Mouse (Mus musculus): ENCODE results near the gene Nfam1. TPM values are rescaled to one million over a fixed set of nuclear protein-coding genes. Genes with fewer than 3 reads are reported as not detected.

Gene Nfam1
- polyA plus RNA-seq, 1 experiment from 2014 or later: 2.4 TPM

DNA sequence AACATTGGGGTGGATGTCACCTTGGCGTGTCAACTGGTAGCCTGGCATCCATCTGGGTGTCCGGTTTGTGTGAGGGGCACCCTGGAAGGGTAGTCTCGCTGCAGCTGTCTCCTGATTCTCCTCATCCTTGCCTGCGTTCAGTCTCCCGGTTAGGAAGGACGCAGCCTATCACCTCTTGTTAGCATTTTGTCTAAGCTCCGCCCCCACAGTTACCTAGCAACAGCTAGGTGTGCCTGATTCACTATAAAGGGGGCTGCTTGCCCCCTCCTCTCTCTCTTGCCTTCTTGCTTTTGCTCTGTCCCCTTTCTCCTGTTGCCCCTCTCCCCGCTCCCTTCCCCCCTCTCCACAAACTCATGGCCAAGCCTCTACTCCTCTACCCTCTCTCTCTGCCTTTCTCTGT is 10.2 kb downstream of the Nfam1 start:
- no peak for ATAC-seq (replicated peaks; ENCODE audit: insufficient number of reproducible peaks, low FRiP score, low TSS enrichment, low read depth)
- WGBS: 30% methylated on average over 8 of the region's 8 CpGs
- Histone ChIP-seq H3K9ac (replicated peaks; ENCODE audit: low read length) (no peak overlapping the region), H3K27me3 (ENCODE audit: control insufficient read depth, insufficient read depth, low read length) (no peaks in the 10 kb centered on the region), H3K4me3 (ENCODE audit: low read depth, low read length) (no peak overlapping the region), H3K36me3 (replicated peaks; ENCODE audit: control insufficient read depth, insufficient read depth, low read depth, low read length) (no peaks in the 10 kb centered on the region), H3K4me2 (ENCODE audit: low read depth, low read length) (no peak overlapping the region), H3K4me1 (ENCODE audit: control insufficient read depth, insufficient read depth, low read length) (peaks cover 3% of the 10 kb centered on the region), H3K27ac (replicated peaks; ENCODE audit: low read depth, low read length) (no peak overlapping the region), H3K9me3 (replicated peaks; ENCODE audit: control insufficient read depth, low read length) (no peaks in the 10 kb centered on the region)
- no peak for DNase-seq (ENCODE audit: low spot score)

GRCm38 (mm10) chr15:83010990-83011664 is 22.0 kb downstream of the Nfam1 start:
- no peaks in the 10 kb centered on the region for H3K27me3 ChIP-seq (ENCODE audit: control insufficient read depth, insufficient read depth, low read length)
- 15% methylated on average over 15 of the region's 15 CpGs for WGBS
- ATAC-seq (replicated peaks; ENCODE audit: insufficient number of reproducible peaks, low FRiP score, low TSS enrichment, low read depth) (peak; percentile 67), DNase-seq (ENCODE audit: low spot score) (peak; percentile 71)
- no peak overlapping the region for H3K4me2 ChIP-seq (ENCODE audit: low read depth, low read length)
- H3K4me3 ChIP-seq (ENCODE audit: low read depth, low read length): no peak overlapping the region
- no peaks in the 10 kb centered on the region for H3K9me3 ChIP-seq (replicated peaks; ENCODE audit: control insufficient read depth, low read length)
- peak overlapping the region; percentile 18; the same call in 1 of the 2 replicates for H3K9ac ChIP-seq (replicated peaks; ENCODE audit: low read length)
- no peak overlapping the region for H3K27ac ChIP-seq (replicated peaks; ENCODE audit: low read depth, low read length)
- H3K4me1 ChIP-seq (ENCODE audit: control insufficient read depth, insufficient read depth, low read length): peaks cover 7% of the 10 kb centered on the region
- H3K36me3 ChIP-seq (replicated peaks; ENCODE audit: control insufficient read depth, insufficient read depth, low read depth, low read length): no peaks in the 10 kb centered on the region

- H3K9ac ChIP-seq (replicated peaks; ENCODE audit: low read length): no peak overlapping the region
- no peak overlapping the region for H3K4me3 ChIP-seq (ENCODE audit: low read depth, low read length)
- DNase-seq (ENCODE audit: low spot score) (no peak), ATAC-seq (replicated peaks; ENCODE audit: insufficient number of reproducible peaks, low FRiP score, low TSS enrichment, low read depth) (no peak)
- no peaks in the 10 kb centered on the region for H3K9me3 ChIP-seq (replicated peaks; ENCODE audit: control insufficient read depth, low read length)
- no peak overlapping the region for H3K27ac ChIP-seq (replicated peaks; ENCODE audit: low read depth, low read length)
- H3K36me3 ChIP-seq (replicated peaks; ENCODE audit: control insufficient read depth, insufficient read depth, low read depth, low read length): no peaks in the 10 kb centered on the region
- H3K4me2 ChIP-seq (ENCODE audit: low read depth, low read length): no peak overlapping the region
- 10% methylated on average over 8 of the region's 8 CpGs for WGBS
- H3K4me1 ChIP-seq (ENCODE audit: control insufficient read depth, insufficient read depth, low read length): peaks cover 7% of the 10 kb centered on the region
- no peaks in the 10 kb centered on the region for H3K27me3 ChIP-seq (ENCODE audit: control insufficient read depth, insufficient read depth, low read length)
Measured at GRCm38 (mm10) chr15:83010423-83010822, 22.7 kb downstream of the Nfam1 start.

DNA sequence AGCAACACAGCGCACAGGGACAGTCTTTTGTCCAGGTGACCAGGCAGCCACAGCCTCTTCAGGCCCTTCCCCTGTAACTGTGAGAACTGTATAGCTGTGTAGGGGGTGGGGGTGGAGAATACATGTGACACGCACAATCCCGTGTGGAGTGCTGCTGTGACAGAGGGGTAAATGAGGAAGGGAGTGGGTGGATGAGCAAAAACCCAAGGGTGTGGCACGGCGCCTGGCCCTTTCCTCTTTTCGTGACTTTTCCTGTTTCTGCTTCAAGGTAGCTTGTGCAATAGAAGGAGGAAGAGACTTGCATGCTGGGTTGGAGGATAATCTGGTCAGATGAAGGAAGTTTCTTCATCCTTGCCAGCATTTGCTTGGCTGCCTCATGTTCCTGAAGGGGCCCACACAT is 23.6 kb downstream of the Nfam1 start:
- no peaks in the 10 kb centered on the region for H3K27me3 ChIP-seq (ENCODE audit: control insufficient read depth, insufficient read depth, low read length)
- ATAC-seq (replicated peaks; ENCODE audit: insufficient number of reproducible peaks, low FRiP score, low TSS enrichment, low read depth) (no peak), DNase-seq (ENCODE audit: low spot score) (no peak)
- no peaks in the 10 kb centered on the region for H3K9me3 ChIP-seq (replicated peaks; ENCODE audit: control insufficient read depth, low read length)
- H3K4me2 ChIP-seq (ENCODE audit: low read depth, low read length): no peak overlapping the region
- no peak overlapping the region for H3K9ac ChIP-seq (replicated peaks; ENCODE audit: low read length)
- H3K4me3 ChIP-seq (ENCODE audit: low read depth, low read length): no peak overlapping the region
- H3K27ac ChIP-seq (replicated peaks; ENCODE audit: low read depth, low read length): no peak overlapping the region
- no peaks in the 10 kb centered on the region for H3K36me3 ChIP-seq (replicated peaks; ENCODE audit: control insufficient read depth, insufficient read depth, low read depth, low read length)
- H3K4me1 ChIP-seq (ENCODE audit: control insufficient read depth, insufficient read depth, low read length): peaks cover 7% of the 10 kb centered on the region
- whole genome bisulfite sequencing: 92% methylated on average over 6 of the region's 6 CpGs

DNA sequence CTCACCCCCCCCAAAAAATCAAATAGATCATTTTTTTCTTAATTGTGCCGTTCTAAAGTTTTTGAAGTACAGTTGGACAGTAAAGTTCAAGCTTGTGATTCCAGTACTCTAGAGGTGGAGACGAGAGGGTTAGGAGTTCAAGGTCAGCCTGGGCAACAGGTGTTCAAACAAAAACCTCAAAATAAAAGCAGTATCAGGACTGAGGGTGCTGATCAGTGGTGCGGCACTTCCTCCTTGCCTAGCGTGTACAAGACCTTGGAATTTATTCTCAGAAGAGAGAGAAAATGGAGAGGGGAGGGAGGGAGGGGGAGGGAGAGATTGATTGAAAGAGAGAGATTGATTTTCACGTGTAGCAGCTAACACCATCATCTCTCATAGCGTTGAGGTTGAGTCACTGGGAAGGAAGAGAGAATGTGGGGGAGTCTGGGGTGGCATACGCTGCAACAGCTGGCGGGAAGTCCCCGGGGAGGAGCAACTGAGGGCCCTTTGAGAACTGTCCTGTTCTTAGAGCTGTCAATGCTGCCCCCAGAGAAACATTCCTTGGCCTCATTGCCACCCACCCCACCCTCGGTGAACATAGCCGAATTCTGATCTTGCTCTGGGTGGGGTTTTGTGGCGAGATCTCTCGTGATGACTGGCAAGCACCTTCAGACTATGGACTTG is 24.2 kb downstream of the Nfam1 start:
- DNase-seq (ENCODE audit: low spot score): no peak
- Histone ChIP-seq H3K4me3 (ENCODE audit: low read depth, low read length) (no peak overlapping the region), H3K9ac (replicated peaks; ENCODE audit: low read length) (no peak overlapping the region), H3K36me3 (replicated peaks; ENCODE audit: control insufficient read depth, insufficient read depth, low read depth, low read length) (no peaks in the 10 kb centered on the region), H3K9me3 (replicated peaks; ENCODE audit: control insufficient read depth, low read length) (no peaks in the 10 kb centered on the region), H3K27ac (replicated peaks; ENCODE audit: low read depth, low read length) (no peak overlapping the region), H3K4me1 (ENCODE audit: control insufficient read depth, insufficient read depth, low read length) (peaks cover 7% of the 10 kb centered on the region), H3K27me3 (ENCODE audit: control insufficient read depth, insufficient read depth, low read length) (no peaks in the 10 kb centered on the region), H3K4me2 (ENCODE audit: low read depth, low read length) (no peak overlapping the region)
- no peak for ATAC-seq (replicated peaks; ENCODE audit: insufficient number of reproducible peaks, low FRiP score, low TSS enrichment, low read depth)
- 74% methylated on average over 13 of the region's 13 CpGs for WGBS

GRCm38 (mm10) chr15:83007346-83007920 is 25.7 kb downstream of the Nfam1 start:
- H3K9me3 ChIP-seq (replicated peaks; ENCODE audit: control insufficient read depth, low read length): no peaks in the 10 kb centered on the region
- no peak overlapping the region for H3K27ac ChIP-seq (replicated peaks; ENCODE audit: low read depth, low read length)
- H3K27me3 ChIP-seq (ENCODE audit: control insufficient read depth, insufficient read depth, low read length): no peaks in the 10 kb centered on the region
- no peaks in the 10 kb centered on the region for H3K36me3 ChIP-seq (replicated peaks; ENCODE audit: control insufficient read depth, insufficient read depth, low read depth, low read length)
- DNase-seq (ENCODE audit: low spot score) (peak; percentile 21), ATAC-seq (replicated peaks; ENCODE audit: insufficient number of reproducible peaks, low FRiP score, low TSS enrichment, low read depth) (no peak)
- H3K4me2 ChIP-seq (ENCODE audit: low read depth, low read length): no peak overlapping the region
- no peak overlapping the region for H3K9ac ChIP-seq (replicated peaks; ENCODE audit: low read length)
- WGBS: 47% methylated on average over 15 of the region's 15 CpGs
- peaks cover 7% of the 10 kb centered on the region for H3K4me1 ChIP-seq (ENCODE audit: control insufficient read depth, insufficient read depth, low read length)
- no peak overlapping the region for H3K4me3 ChIP-seq (ENCODE audit: low read depth, low read length)

DNA sequence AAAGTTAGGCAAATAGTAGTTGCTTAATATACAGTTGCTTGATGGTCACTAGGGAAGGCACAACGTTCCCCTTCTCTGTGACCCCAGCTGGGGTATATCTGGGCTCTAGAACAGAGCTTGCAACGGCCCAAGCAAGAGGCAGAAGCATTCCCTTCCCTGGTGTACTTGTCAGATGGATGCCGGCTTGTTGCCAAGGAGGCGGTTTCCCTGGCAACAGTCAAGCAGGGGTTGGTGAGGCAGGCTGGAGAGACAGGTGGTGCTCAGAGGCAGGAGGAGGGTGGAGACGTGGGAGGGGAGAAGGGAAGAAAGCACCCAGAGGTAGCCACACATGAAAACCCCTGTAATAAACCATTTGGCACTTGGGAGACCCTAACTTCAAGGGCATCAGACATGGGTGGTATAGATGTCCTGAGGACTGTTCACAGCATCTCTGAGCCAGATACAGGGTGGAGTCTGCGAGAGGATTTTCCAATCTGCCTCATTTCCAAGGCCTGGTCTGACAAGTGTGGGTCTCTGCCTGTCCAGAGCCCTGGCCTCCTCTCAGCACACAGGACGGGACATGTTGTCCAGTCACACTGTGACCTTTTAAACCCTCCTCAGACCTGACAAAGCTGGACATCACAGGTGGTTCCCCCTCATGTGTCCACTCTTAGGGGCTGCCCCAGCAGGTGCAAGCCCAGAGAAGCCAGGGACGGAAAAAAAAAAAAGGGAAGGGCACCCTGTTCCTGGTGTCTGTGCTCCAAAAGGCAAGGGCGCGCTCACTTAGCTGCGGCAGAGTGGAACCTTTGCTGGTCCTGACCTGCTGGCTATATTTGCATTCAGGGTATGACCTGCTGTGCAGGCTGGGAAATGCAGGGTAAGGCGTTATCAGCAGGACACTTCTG is 30.2 kb downstream of the Nfam1 start:
- WGBS: 35% methylated on average over 12 of the region's 12 CpGs
- Histone ChIP-seq H3K9ac (replicated peaks; ENCODE audit: low read length) (no peak overlapping the region), H3K27ac (replicated peaks; ENCODE audit: low read depth, low read length) (no peak overlapping the region), H3K36me3 (replicated peaks; ENCODE audit: control insufficient read depth, insufficient read depth, low read depth, low read length) (no peaks in the 10 kb centered on the region), H3K27me3 (ENCODE audit: control insufficient read depth, insufficient read depth, low read length) (no peaks in the 10 kb centered on the region), H3K4me3 (ENCODE audit: low read depth, low read length) (no peak overlapping the region), H3K9me3 (replicated peaks; ENCODE audit: control insufficient read depth, low read length) (no peaks in the 10 kb centered on the region), H3K4me1 (ENCODE audit: control insufficient read depth, insufficient read depth, low read length) (no peaks in the 10 kb centered on the region), H3K4me2 (ENCODE audit: low read depth, low read length) (no peak overlapping the region)
- no peak for ATAC-seq (replicated peaks; ENCODE audit: insufficient number of reproducible peaks, low FRiP score, low TSS enrichment, low read depth)
- peak; percentile 62 for DNase-seq (ENCODE audit: low spot score)

Measured in embryonic facial prominence, embryonic 11.5 days (tissue).